Mouse (Mus musculus): ENCODE results near the gene Fgr. TPM values are rescaled to one million over a fixed set of nuclear protein-coding genes. Genes with fewer than 3 reads are reported as not detected.

Fgr gene
- polyA plus RNA-seq, 1 experiment, result 15.3 TPM

- Histone ChIP-seq H3K27me3 (ENCODE audit: control insufficient read depth, insufficient read depth, low read length) (no peaks in the 10 kb centered on the region), H3K27ac (ENCODE audit: control insufficient read depth, insufficient read depth, low read length) (no peak overlapping the region), H3K4me3 (ENCODE audit: control insufficient read depth, insufficient read depth, low read length) (no peak overlapping the region), H3K4me1 (replicated peaks; ENCODE audit: control insufficient read depth, insufficient read depth, low read length) (peaks cover 44% of the 10 kb centered on the region), H3K36me3 (ENCODE audit: control insufficient read depth, insufficient read depth, low read length) (no peaks in the 10 kb centered on the region)
- WGBS, result 92% methylated on average over 14 of the region's 14 CpGs
- no peak for TF ChIP-seq POLR2A (IDR thresholded peaks at IDR 0.05; ENCODE audit: control insufficient read depth, extremely low read depth, insufficient read depth, low read length, poor library complexity)
- no peak for TF ChIP-seq CTCF (IDR thresholded peaks at IDR 0.05; ENCODE audit: borderline replicate concordance, control insufficient read depth, extremely low read depth, insufficient read depth, low read length, poor library complexity)
- DNase-seq, result no peak
These were observed 77.6 kb downstream of the Fgr start for GRCm38 (mm10) chr4:133051550-133051865.

Other genes with a start within 250 kb of the Fgr start
- gene Xkr8, start 241.5 kb upstream of the Fgr start, polyA plus RNA-seq (2012; rRNA removed), result 4.4 and 7.5 TPM in 2 replicates
- gene Smpdl3b, start 216.8 kb upstream of the Fgr start, polyA plus RNA-seq (2012; rRNA removed), result 1.5 and 2.3 TPM in 2 replicates
- 52.5 and 61.4 TPM in 2 replicates for gene Rpa2, start 205.8 kb upstream of the Fgr start, polyA plus RNA-seq (2012; rRNA removed)
- gene Themis2, start 177.7 kb upstream of the Fgr start, polyA plus RNA-seq (2012; rRNA removed), result 9.9 and 11.4 TPM in 2 replicates
- 65.9 and 74.4 TPM in 2 replicates for gene Ppp1r8, start 130.9 kb upstream of the Fgr start, polyA plus RNA-seq (2012; rRNA removed)
- gene Stx12, start 89.6 kb upstream of the Fgr start, polyA plus RNA-seq (2012; rRNA removed), result 14.0 and 16.1 TPM in 2 replicates
- 15.0 and 15.1 TPM in 2 replicates for gene Fam76a, start 51.5 kb upstream of the Fgr start, polyA plus RNA-seq (2012; rRNA removed)
- gene Ahdc1, start 37.2 kb downstream of the Fgr start, polyA plus RNA-seq (2012; rRNA removed), result 59.8 and 78.9 TPM in 2 replicates
- 163 and 186 TPM in 2 replicates for gene Wasf2, start 156.4 kb downstream of the Fgr start, polyA plus RNA-seq (2012; rRNA removed)
- 0.90 and 1.1 TPM in 2 replicates for gene Cd164l2, start 238.0 kb downstream of the Fgr start, polyA plus RNA-seq (2012; rRNA removed)
- gene Gpr3, start 238.4 kb downstream of the Fgr start, polyA plus RNA-seq (2012; rRNA removed), result 0.15 TPM in 1 of 2 replicates, not detected in the other

Measured in thymus, adult 2 months (tissue).